Mouse (Mus musculus) stomach, postnatal 0 days (tissue): ENCODE results near the gene Tango6.

Experiments used
- CTCF ChIP-seq: IDR thresholded peaks from 2 replicates; pipeline ENCODE4 v1.5.1; 2016; ENCODE audit warnings: antibody characterized with exemption, low read depth, mild to moderate bottlenecking, moderate library complexity
- EP300 ChIP-seq: optimal IDR thresholded peaks from 2 replicates; pipeline ENCODE3; 2016; ENCODE audit warnings: antibody characterized with exemption

DNA sequence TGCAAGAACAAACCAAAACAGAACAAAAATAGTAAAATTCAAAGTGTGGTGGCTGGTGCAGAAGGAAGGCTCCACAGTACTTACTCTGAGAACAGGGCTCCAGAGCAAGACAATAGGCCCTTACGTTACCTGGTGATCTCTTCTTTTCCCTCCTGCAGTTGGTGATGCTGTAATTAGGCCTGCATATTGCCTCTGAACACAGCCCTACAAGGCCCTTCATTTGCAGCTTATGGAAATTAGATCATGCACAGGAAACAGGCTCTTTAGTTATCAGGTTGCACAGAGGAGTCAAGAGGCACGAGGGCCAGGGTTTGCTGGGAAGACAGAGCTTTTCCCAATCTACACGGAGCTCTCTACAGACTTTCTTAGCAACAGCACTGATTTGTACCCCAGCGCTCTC lies 31.4 kb downstream of the Tango6 start:
- TF ChIP-seq CTCF (no peak), EP300 (no peak)
